Mouse (Mus musculus): Measurements from ENCODE around the gene Cacna1b.

- TF ChIP-seq CTCF (IDR thresholded peaks at IDR 0.05) (no peak), EP300 (IDR thresholded peaks at IDR 0.05) (no peak)
These were observed 153.2 kb downstream of the Cacna1b start for GRCm38 (mm10) chr2:24609789-24610188.

All from lung, postnatal 0 days (tissue).